Mouse (Mus musculus): ENCODE data around the gene Mrps6. TPM values are rescaled to one million over a fixed set of nuclear protein-coding genes. Genes with fewer than 3 reads are reported as not detected.
A peak's percentile ranks its signal among the peaks of the same experiment; 100 is the strongest.

Gene Mrps6
- polyA plus RNA-seq, 1 experiment from 2014 or later = 168 TPM

GRCm38 (mm10) chr16:92127226-92127625 lies 69.2 kb downstream of the Mrps6 start:
- H3K4me1 ChIP-seq (ENCODE audit: control insufficient read depth, insufficient read depth, low read length) = no peaks in the 10 kb centered on the region

GRCm38 (mm10) chr16:92127666-92128065 lies 69.6 kb downstream of the Mrps6 start:
- no peak for ATAC-seq (ENCODE audit: low FRiP score, low TSS enrichment)

More at GRCm38 (mm10) chr16:92127226-92127625, 69.2 kb downstream of the Mrps6 start:
- 62% methylated on average over 4 of the region's 4 CpGs for WGBS
- Histone ChIP-seq H3K27ac (replicated peaks; ENCODE audit: low read depth, low read length) (no peak overlapping the region), H3K9me3 (ENCODE audit: control insufficient read depth, low read length) (peaks cover 4% of the 10 kb centered on the region; the same call in 1 of the 2 replicates), H3K27me3 (ENCODE audit: control insufficient read depth, insufficient read depth, low read length) (no peaks in the 10 kb centered on the region), H3K9ac (replicated peaks; ENCODE audit: low read length) (no peak overlapping the region), H3K36me3 (ENCODE audit: control insufficient read depth, insufficient read depth, low read length) (no peaks in the 10 kb centered on the region), H3K4me2 (ENCODE audit: low read length) (no peak overlapping the region), H3K4me3 (replicated peaks; ENCODE audit: low read depth, low read length) (no peak overlapping the region)
- DNase-seq = no peak
- no peak for ATAC-seq (ENCODE audit: low FRiP score, low TSS enrichment)

GRCm38 (mm10) chr16:92129843-92130242 lies 71.8 kb downstream of the Mrps6 start:
- H3K4me3 ChIP-seq (replicated peaks; ENCODE audit: low read depth, low read length) = no peak overlapping the region
- H3K9me3 ChIP-seq (ENCODE audit: control insufficient read depth, low read length) = no peaks in the 10 kb centered on the region
- ATAC-seq (ENCODE audit: low FRiP score, low TSS enrichment) (no peak), DNase-seq (no peak)
- no peak overlapping the region for H3K9ac ChIP-seq (replicated peaks; ENCODE audit: low read length)
- H3K4me2 ChIP-seq (ENCODE audit: low read length) = no peak overlapping the region
- no peaks in the 10 kb centered on the region for H3K36me3 ChIP-seq (ENCODE audit: control insufficient read depth, insufficient read depth, low read length)
- H3K27ac ChIP-seq (replicated peaks; ENCODE audit: low read depth, low read length) = no peak overlapping the region
- H3K27me3 ChIP-seq (ENCODE audit: control insufficient read depth, insufficient read depth, low read length) = no peaks in the 10 kb centered on the region
- WGBS = 90% methylated on average over 8 of the region's 8 CpGs
- no peaks in the 10 kb centered on the region for H3K4me1 ChIP-seq (ENCODE audit: control insufficient read depth, insufficient read depth, low read length)

More at GRCm38 (mm10) chr16:92127666-92128065, 69.6 kb downstream of the Mrps6 start:
- no peak overlapping the region for H3K4me3 ChIP-seq (replicated peaks; ENCODE audit: low read depth, low read length)
- WGBS = 88% methylated on average over 5 of the region's 5 CpGs
- H3K27me3 ChIP-seq (ENCODE audit: control insufficient read depth, insufficient read depth, low read length) = no peaks in the 10 kb centered on the region
- peaks cover 4% of the 10 kb centered on the region; the same call in 1 of the 2 replicates for H3K9me3 ChIP-seq (ENCODE audit: control insufficient read depth, low read length)
- H3K27ac ChIP-seq (replicated peaks; ENCODE audit: low read depth, low read length) = no peak overlapping the region
- H3K4me2 ChIP-seq (ENCODE audit: low read length) = no peak overlapping the region
- H3K9ac ChIP-seq (replicated peaks; ENCODE audit: low read length) = no peak overlapping the region
- H3K4me1 ChIP-seq (ENCODE audit: control insufficient read depth, insufficient read depth, low read length) = no peaks in the 10 kb centered on the region
- no peaks in the 10 kb centered on the region for H3K36me3 ChIP-seq (ENCODE audit: control insufficient read depth, insufficient read depth, low read length)
- DNase-seq = no peak

- no peaks in the 10 kb centered on the region for H3K27me3 ChIP-seq (ENCODE audit: control insufficient read depth, insufficient read depth, low read length)
- no peaks in the 10 kb centered on the region for H3K36me3 ChIP-seq (ENCODE audit: control insufficient read depth, insufficient read depth, low read length)
- H3K9me3 ChIP-seq (ENCODE audit: control insufficient read depth, low read length) = no peaks in the 10 kb centered on the region
- H3K4me2 ChIP-seq (ENCODE audit: low read length) = no peak overlapping the region
- H3K9ac ChIP-seq (replicated peaks; ENCODE audit: low read length) = no peak overlapping the region
- no peak overlapping the region for H3K4me3 ChIP-seq (replicated peaks; ENCODE audit: low read depth, low read length)
- DNase-seq = no peak
- WGBS = 93% methylated on average over 4 of the region's 4 CpGs
- H3K4me1 ChIP-seq (ENCODE audit: control insufficient read depth, insufficient read depth, low read length) = no peaks in the 10 kb centered on the region
- ATAC-seq (ENCODE audit: low FRiP score, low TSS enrichment) = no peak
- no peak overlapping the region for H3K27ac ChIP-seq (replicated peaks; ENCODE audit: low read depth, low read length)
Observed at GRCm38 (mm10) chr16:92132511-92132910, 74.4 kb downstream of the Mrps6 start.

- no peak overlapping the region for H3K4me3 ChIP-seq (replicated peaks; ENCODE audit: low read depth, low read length)
- ATAC-seq (ENCODE audit: low FRiP score, low TSS enrichment) = no peak
- no peak overlapping the region for H3K4me2 ChIP-seq (ENCODE audit: low read length)
- H3K36me3 ChIP-seq (ENCODE audit: control insufficient read depth, insufficient read depth, low read length) = no peaks in the 10 kb centered on the region
- DNase-seq = no peak
- peaks cover 1% of the 10 kb centered on the region for H3K4me1 ChIP-seq (ENCODE audit: control insufficient read depth, insufficient read depth, low read length)
- no peak overlapping the region for H3K9ac ChIP-seq (replicated peaks; ENCODE audit: low read length)
- H3K27me3 ChIP-seq (ENCODE audit: control insufficient read depth, insufficient read depth, low read length) = no peaks in the 10 kb centered on the region
- 80% methylated on average over 11 of the region's 11 CpGs for WGBS
- no peaks in the 10 kb centered on the region for H3K9me3 ChIP-seq (ENCODE audit: control insufficient read depth, low read length)
- no peak overlapping the region for H3K27ac ChIP-seq (replicated peaks; ENCODE audit: low read depth, low read length)
Observed at GRCm38 (mm10) chr16:92134148-92134764, 76.2 kb downstream of the Mrps6 start.

GRCm38 (mm10) chr16:92136275-92136674 lies 78.2 kb downstream of the Mrps6 start:
- ATAC-seq (ENCODE audit: low FRiP score, low TSS enrichment) = no peak
- DNase-seq = no peak
- no peak overlapping the region for H3K4me3 ChIP-seq (replicated peaks; ENCODE audit: low read depth, low read length)
- H3K27me3 ChIP-seq (ENCODE audit: control insufficient read depth, insufficient read depth, low read length) = no peaks in the 10 kb centered on the region
- no peak overlapping the region for H3K9ac ChIP-seq (replicated peaks; ENCODE audit: low read length)
- peaks cover 16% of the 10 kb centered on the region for H3K4me1 ChIP-seq (ENCODE audit: control insufficient read depth, insufficient read depth, low read length)
- H3K9me3 ChIP-seq (ENCODE audit: control insufficient read depth, low read length) = no peaks in the 10 kb centered on the region
- no peaks in the 10 kb centered on the region for H3K36me3 ChIP-seq (ENCODE audit: control insufficient read depth, insufficient read depth, low read length)
- H3K4me2 ChIP-seq (ENCODE audit: low read length) = no peak overlapping the region
- 94% methylated on average over 15 of the region's 15 CpGs for whole genome bisulfite sequencing
- no peak overlapping the region for H3K27ac ChIP-seq (replicated peaks; ENCODE audit: low read depth, low read length)

GRCm38 (mm10) chr16:92139386-92140261 lies 81.6 kb downstream of the Mrps6 start:
- DNase-seq (no peak), ATAC-seq (ENCODE audit: low FRiP score, low TSS enrichment) (no peak)
- Histone ChIP-seq H3K9me3 (ENCODE audit: control insufficient read depth, low read length) (no peaks in the 10 kb centered on the region), H3K4me2 (ENCODE audit: low read length) (no peak overlapping the region), H3K36me3 (ENCODE audit: control insufficient read depth, insufficient read depth, low read length) (no peaks in the 10 kb centered on the region), H3K9ac (replicated peaks; ENCODE audit: low read length) (no peak overlapping the region), H3K4me1 (ENCODE audit: control insufficient read depth, insufficient read depth, low read length) (peaks cover 20% of the 10 kb centered on the region), H3K27me3 (ENCODE audit: control insufficient read depth, insufficient read depth, low read length) (no peaks in the 10 kb centered on the region), H3K27ac (replicated peaks; ENCODE audit: low read depth, low read length) (peak overlapping the region; percentile 9; the same call in 1 of the 2 replicates), H3K4me3 (replicated peaks; ENCODE audit: low read depth, low read length) (no peak overlapping the region)
- WGBS = 22% methylated on average over 15 of the region's 15 CpGs

GRCm38 (mm10) chr16:92140328-92140727 lies 82.3 kb downstream of the Mrps6 start:
- Histone ChIP-seq H3K4me1 (ENCODE audit: control insufficient read depth, insufficient read depth, low read length) (peaks cover 20% of the 10 kb centered on the region), H3K9me3 (ENCODE audit: control insufficient read depth, low read length) (no peaks in the 10 kb centered on the region), H3K4me3 (replicated peaks; ENCODE audit: low read depth, low read length) (no peak overlapping the region), H3K27me3 (ENCODE audit: control insufficient read depth, insufficient read depth, low read length) (no peaks in the 10 kb centered on the region), H3K27ac (replicated peaks; ENCODE audit: low read depth, low read length) (no peak overlapping the region), H3K4me2 (ENCODE audit: low read length) (no peak overlapping the region), H3K36me3 (ENCODE audit: control insufficient read depth, insufficient read depth, low read length) (no peaks in the 10 kb centered on the region), H3K9ac (replicated peaks; ENCODE audit: low read length) (no peak overlapping the region)
- no peak for DNase-seq
- ATAC-seq (ENCODE audit: low FRiP score, low TSS enrichment) = no peak
- WGBS = 49% methylated on average over 9 of the region's 9 CpGs
